Mouse (Mus musculus): ENCODE measurements around the gene Hfe.

- TF ChIP-seq POLR2A (IDR thresholded peaks at IDR 0.05; ENCODE audit: low read depth, low read length) (no peak), CTCF (IDR thresholded peaks at IDR 0.05; ENCODE audit: borderline replicate concordance, insufficient read depth, low read length) (no peak)
Observed at GRCm38 (mm10) chr13:23716261-23717042, 5.8 kb upstream of the Hfe start.
